Mouse (Mus musculus): ENCODE measurements around the gene Gm3409. TPM values are rescaled to one million over a fixed set of nuclear protein-coding genes. Genes with fewer than 3 reads are reported as not detected.
"Not testable (repeated sequence)": the region's sequence is repeated elsewhere in the genome, so short reads cannot be mapped to it uniquely, and the experiment has no call there.

Gm3409 gene
- polyA plus RNA-seq, 1 experiment from 2014 or later, result not detected

GRCm38 (mm10) chr5:146570179-146570578, 32.7 kb downstream of the Gm3409 start:
- 76% methylated on average over 6 of the region's 6 CpGs for WGBS
- H3K27me3 ChIP-seq (ENCODE audit: control insufficient read depth, insufficient read depth, low read length); H3K36me3 ChIP-seq (ENCODE audit: control insufficient read depth, insufficient read depth, low read length); ATAC-seq (ENCODE audit: insufficient read depth, low FRiP score); H3K9ac ChIP-seq (ENCODE audit: low read length); H3K9me3 ChIP-seq (replicated peaks; ENCODE audit: control insufficient read depth, low read length); H3K27ac ChIP-seq (ENCODE audit: low read length); H3K4me3 ChIP-seq (replicated peaks; ENCODE audit: low read length); H3K4me2 ChIP-seq (ENCODE audit: low read depth, low read length); H3K4me1 ChIP-seq (ENCODE audit: control insufficient read depth, insufficient read depth, low read length): not testable (repeated sequence)

DNA sequence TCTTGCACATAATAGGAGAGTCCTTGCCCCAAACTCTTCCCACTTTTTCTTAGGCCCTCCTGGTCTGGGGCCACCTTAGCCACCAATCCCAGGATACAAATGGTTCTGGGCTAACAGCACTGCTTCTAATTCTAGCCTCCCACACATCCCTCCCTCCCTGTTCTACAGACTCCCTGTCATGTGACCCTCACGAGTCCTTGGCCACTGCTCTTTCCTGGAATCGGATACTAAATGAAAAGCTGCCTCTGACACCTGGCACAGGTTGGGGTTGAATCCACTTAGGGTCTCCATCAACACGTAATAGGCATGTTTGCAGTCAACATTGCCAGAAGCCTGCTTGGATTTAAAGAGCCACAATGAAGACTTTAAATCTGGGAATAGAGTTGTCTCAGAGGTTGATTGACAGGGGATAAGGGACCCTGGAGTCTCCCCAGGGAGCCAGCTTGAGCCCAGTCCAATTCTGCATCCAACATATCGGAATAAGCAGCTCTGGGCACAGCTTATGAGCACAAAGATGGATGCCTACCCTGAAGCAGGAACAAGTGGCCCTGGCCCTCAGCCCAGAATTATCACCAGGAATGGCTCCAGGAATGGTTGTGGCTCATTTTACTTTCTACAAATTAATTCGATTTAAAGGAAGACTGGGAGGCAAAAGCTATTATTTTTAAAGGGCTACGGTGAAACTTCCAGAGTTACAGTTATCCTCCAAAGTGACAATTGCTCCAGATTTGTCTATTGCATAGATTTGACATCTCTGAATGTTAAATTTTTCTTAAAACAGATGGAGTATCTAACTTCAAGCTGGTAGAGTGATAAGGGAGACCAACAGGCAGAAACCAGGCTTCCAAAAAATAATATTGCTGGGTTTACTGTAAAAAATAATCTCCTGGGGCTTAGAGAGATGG, 34.6 kb downstream of the Gm3409 start:
- H3K4me2 ChIP-seq (ENCODE audit: low read depth, low read length); H3K4me3 ChIP-seq (replicated peaks; ENCODE audit: low read length); ATAC-seq (ENCODE audit: insufficient read depth, low FRiP score); H3K9ac ChIP-seq (ENCODE audit: low read length); H3K4me1 ChIP-seq (ENCODE audit: control insufficient read depth, insufficient read depth, low read length); H3K36me3 ChIP-seq (ENCODE audit: control insufficient read depth, insufficient read depth, low read length); H3K9me3 ChIP-seq (replicated peaks; ENCODE audit: control insufficient read depth, low read length); H3K27me3 ChIP-seq (ENCODE audit: control insufficient read depth, insufficient read depth, low read length); H3K27ac ChIP-seq (ENCODE audit: low read length): not testable (repeated sequence)
- 61% methylated on average over 6 of the region's 6 CpGs for WGBS

DNA sequence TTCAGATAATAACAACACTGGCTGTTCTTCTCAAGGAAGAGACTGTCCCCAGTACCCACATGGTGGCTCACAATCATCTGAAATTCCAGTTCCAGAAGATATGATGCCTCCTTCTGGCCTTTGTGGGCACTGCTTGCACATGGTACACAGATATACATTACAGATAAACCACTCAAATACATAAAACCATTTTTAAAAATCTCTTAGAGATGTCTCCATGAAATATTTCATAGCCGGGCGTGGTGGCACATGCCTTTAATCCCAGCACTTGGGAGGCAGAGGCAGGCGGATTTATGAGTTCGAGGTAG, 35.2 kb downstream of the Gm3409 start:
- H3K27me3 ChIP-seq (ENCODE audit: control insufficient read depth, insufficient read depth, low read length); H3K4me1 ChIP-seq (ENCODE audit: control insufficient read depth, insufficient read depth, low read length); H3K9me3 ChIP-seq (replicated peaks; ENCODE audit: control insufficient read depth, low read length); H3K4me2 ChIP-seq (ENCODE audit: low read depth, low read length); H3K27ac ChIP-seq (ENCODE audit: low read length); H3K4me3 ChIP-seq (replicated peaks; ENCODE audit: low read length); H3K9ac ChIP-seq (ENCODE audit: low read length); H3K36me3 ChIP-seq (ENCODE audit: control insufficient read depth, insufficient read depth, low read length); ATAC-seq (ENCODE audit: insufficient read depth, low FRiP score): not testable (repeated sequence)
- 87% methylated on average over 4 of the region's 4 CpGs for WGBS

DNA sequence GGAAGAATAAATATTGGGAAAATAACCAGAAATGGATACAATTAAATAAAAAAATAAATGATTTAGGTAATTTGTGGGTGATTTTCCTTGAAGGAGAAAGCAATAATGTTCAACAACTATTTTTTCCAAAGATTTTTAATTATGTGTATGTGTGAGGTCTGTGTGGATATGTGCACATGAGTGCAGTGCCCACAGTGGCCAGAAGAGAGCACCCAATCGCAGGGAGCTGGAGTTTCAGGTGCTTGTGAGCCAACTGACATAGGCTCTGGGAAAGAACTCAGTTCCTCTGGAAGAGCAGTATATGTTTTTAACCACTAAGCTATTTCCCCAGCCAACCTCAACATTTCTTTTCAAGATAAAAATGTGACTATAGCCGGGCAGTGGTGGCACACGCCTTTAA, 39.2 kb downstream of the Gm3409 start:
- H3K4me1 ChIP-seq (ENCODE audit: control insufficient read depth, insufficient read depth, low read length), result no peaks in the 10 kb centered on the region
- H3K9ac ChIP-seq (ENCODE audit: low read length), result no peak overlapping the region
- no peaks in the 10 kb centered on the region for H3K9me3 ChIP-seq (replicated peaks; ENCODE audit: control insufficient read depth, low read length)
- no peak for ATAC-seq (ENCODE audit: insufficient read depth, low FRiP score)
- 91% methylated on average over 3 of the region's 3 CpGs for WGBS
- no peaks in the 10 kb centered on the region for H3K27me3 ChIP-seq (ENCODE audit: control insufficient read depth, insufficient read depth, low read length)
- no peak overlapping the region for H3K27ac ChIP-seq (ENCODE audit: low read length)
- H3K4me3 ChIP-seq (replicated peaks; ENCODE audit: low read length), result no peak overlapping the region
- no peak overlapping the region for H3K4me2 ChIP-seq (ENCODE audit: low read depth, low read length)
- H3K36me3 ChIP-seq (ENCODE audit: control insufficient read depth, insufficient read depth, low read length), result no peaks in the 10 kb centered on the region

DNA sequence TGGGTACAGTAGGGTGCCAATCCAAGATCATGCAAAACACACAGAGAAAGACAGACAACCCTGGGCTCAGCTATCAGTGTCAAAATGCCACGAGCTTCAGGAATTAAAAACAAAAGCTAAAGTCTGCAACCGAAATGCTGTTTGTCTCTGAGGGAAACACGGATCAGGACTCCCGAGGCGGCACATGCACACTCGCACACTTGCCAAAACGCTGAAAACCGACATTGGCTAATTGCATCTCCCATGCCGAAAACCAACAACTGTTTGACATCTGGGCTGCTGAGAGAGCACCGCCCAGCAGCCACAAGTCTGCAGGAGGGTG, 46.7 kb downstream of the Gm3409 start:
- Histone ChIP-seq H3K9ac (ENCODE audit: low read length) (no peak overlapping the region), H3K4me3 (replicated peaks; ENCODE audit: low read length) (peak overlapping the region; percentile 48), H3K27ac (ENCODE audit: low read length) (no peak overlapping the region), H3K27me3 (ENCODE audit: control insufficient read depth, insufficient read depth, low read length) (peaks cover 39% of the 10 kb centered on the region), H3K9me3 (replicated peaks; ENCODE audit: control insufficient read depth, low read length) (no peaks in the 10 kb centered on the region), H3K36me3 (ENCODE audit: control insufficient read depth, insufficient read depth, low read length) (no peaks in the 10 kb centered on the region), H3K4me1 (ENCODE audit: control insufficient read depth, insufficient read depth, low read length) (peaks cover 9% of the 10 kb centered on the region; the same call in 1 of the 2 replicates), H3K4me2 (ENCODE audit: low read depth, low read length) (peak overlapping the region; percentile 79)
- no peak for ATAC-seq (ENCODE audit: insufficient read depth, low FRiP score)
- WGBS, result 6% methylated on average over 10 of the region's 10 CpGs

DNA sequence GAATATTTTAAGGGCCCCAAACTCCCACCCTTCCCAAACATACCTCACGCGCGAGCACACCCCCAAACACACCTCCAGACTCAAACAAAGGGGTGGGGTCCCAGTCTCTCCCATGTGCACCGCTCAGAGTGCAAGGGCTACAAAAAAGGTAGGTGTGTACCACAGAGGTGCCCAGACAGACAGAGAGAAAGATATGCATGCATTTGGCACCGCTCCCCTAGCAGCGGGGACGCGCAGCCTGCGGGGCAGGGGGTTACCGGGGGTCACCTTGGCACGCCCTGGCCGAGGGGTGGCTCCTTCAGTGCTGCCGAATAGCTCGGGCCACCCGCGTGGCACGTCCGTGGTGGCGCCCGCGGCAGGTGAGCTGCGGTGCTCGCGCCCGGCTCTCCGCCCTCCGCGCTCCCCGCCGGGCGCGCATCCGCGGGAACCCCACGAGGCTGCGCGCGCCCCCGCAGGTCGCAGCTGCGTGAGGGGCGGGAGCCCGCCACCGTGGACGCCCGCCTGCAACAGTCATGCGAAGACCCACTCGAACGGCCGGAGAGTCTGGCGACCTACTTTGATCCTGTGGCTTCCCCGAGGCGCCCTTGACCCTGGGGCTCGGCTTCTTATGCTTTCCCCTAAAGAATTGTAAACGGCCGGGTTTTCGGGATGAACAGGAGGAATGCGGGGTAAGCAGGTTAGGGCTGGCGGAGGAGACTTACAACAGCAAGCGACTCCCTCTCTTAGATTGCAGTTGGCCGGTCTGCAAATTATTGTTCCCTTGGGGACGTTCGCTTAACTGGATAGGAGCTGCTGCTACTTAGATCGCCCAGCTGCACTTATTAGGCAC, 47.2 kb downstream of the Gm3409 start, which contains the start of gene Gpr12:
Gene Gpr12, minus strand, starts transcription at position 762 of the 829 bp plus-strand sequence.
- 0 out of 2 replicates have a peak within 1 kb of the TSS, but pooled peaks have one; percentile 29 for H3K9ac ChIP-seq (ENCODE audit: low read length)
- H3K27me3 ChIP-seq (ENCODE audit: control insufficient read depth, insufficient read depth, low read length), result peaks cover 39% of the 10 kb centered on the region
- under 1% methylated on average over 64 of the region's 64 CpGs for WGBS
- ATAC-seq (ENCODE audit: insufficient read depth, low FRiP score), result 0 out of 2 replicates have a peak, but pooled peaks have one; percentile 25
- H3K36me3 ChIP-seq (ENCODE audit: control insufficient read depth, insufficient read depth, low read length), result no peaks in the 10 kb centered on the region
- H3K4me1 ChIP-seq (ENCODE audit: control insufficient read depth, insufficient read depth, low read length), result peaks cover 9% of the 10 kb centered on the region; the same call in 1 of the 2 replicates
- peak within 1 kb of the TSS; percentile 79 for H3K4me2 ChIP-seq (ENCODE audit: low read depth, low read length)
- no peaks in the 10 kb centered on the region for H3K9me3 ChIP-seq (replicated peaks; ENCODE audit: control insufficient read depth, low read length)
- H3K4me3 ChIP-seq (replicated peaks; ENCODE audit: low read length), result peak within 1 kb of the TSS; percentile 48
- no peak within 1 kb of the TSS for H3K27ac ChIP-seq (ENCODE audit: low read length)

DNA sequence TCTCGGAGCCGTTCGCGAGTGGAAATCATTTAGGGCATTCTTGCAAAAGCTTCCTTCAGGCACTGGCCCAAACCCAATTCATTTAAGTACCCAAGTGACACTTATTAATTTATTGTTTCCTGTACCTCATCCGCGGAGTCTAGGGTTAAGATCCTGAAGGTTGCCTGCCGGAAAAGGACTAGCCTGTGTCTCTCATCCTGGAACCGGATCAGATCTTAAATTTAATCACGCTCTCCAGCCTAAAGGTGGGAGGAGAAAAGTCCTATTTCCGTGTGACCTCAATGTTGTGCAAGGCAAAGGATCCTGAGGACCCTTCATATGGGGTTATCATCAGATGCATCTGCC, 47.8 kb downstream of the Gm3409 start:
- Histone ChIP-seq H3K27ac (ENCODE audit: low read length) (no peak overlapping the region), H3K36me3 (ENCODE audit: control insufficient read depth, insufficient read depth, low read length) (no peaks in the 10 kb centered on the region), H3K4me2 (ENCODE audit: low read depth, low read length) (peak overlapping the region; percentile 79), H3K9ac (ENCODE audit: low read length) (no peak overlapping the region), H3K9me3 (replicated peaks; ENCODE audit: control insufficient read depth, low read length) (no peaks in the 10 kb centered on the region), H3K4me1 (ENCODE audit: control insufficient read depth, insufficient read depth, low read length) (peaks cover 9% of the 10 kb centered on the region; the same call in 1 of the 2 replicates), H3K27me3 (ENCODE audit: control insufficient read depth, insufficient read depth, low read length) (peaks cover 39% of the 10 kb centered on the region), H3K4me3 (replicated peaks; ENCODE audit: low read length) (peak overlapping the region; percentile 48)
- no peak for ATAC-seq (ENCODE audit: insufficient read depth, low FRiP score)
- WGBS, result 6% methylated on average over 10 of the region's 10 CpGs

DNA sequence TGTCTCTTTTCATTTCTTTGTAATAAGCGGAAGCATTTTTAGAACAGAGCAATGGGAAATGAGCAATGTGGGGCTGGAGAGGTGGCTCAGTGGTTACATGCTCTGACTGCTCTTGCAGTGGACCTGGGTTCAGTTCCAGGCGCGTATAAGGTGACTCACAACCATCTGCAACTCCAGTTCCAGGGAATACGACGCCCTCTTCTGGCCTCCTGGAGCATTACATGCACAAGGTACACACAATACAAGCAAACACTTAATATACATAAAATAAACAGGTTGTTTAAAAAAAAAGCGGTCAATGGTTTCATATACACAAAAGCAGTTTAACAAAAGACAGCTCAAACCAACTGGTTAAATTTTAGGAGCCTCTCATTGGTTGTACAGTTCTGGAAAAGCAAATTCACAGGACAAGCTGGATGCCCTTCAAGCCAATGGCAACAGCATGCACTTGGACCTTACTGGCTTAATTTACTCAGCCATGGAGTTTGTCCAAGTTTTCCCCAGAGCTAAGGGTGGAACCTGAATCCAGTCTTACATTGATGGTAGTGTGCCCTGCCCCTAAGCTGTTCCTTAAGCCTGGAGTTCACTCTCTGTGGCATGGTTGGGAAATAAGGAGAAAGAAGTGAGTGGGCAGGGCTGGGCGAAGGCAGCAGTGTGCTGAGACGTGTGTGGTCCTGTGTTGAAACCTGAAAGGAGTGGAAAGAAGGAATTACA, 49.1 kb downstream of the Gm3409 start:
- H3K27me3 ChIP-seq (ENCODE audit: control insufficient read depth, insufficient read depth, low read length), result peaks cover 39% of the 10 kb centered on the region
- H3K4me2 ChIP-seq (ENCODE audit: low read depth, low read length), result no peak overlapping the region
- H3K9me3 ChIP-seq (replicated peaks; ENCODE audit: control insufficient read depth, low read length), result no peaks in the 10 kb centered on the region
- no peaks in the 10 kb centered on the region for H3K36me3 ChIP-seq (ENCODE audit: control insufficient read depth, insufficient read depth, low read length)
- H3K27ac ChIP-seq (ENCODE audit: low read length), result no peak overlapping the region
- H3K4me3 ChIP-seq (replicated peaks; ENCODE audit: low read length), result no peak overlapping the region
- 67% methylated on average over 8 of the region's 8 CpGs for WGBS
- no peak overlapping the region for H3K9ac ChIP-seq (ENCODE audit: low read length)
- H3K4me1 ChIP-seq (ENCODE audit: control insufficient read depth, insufficient read depth, low read length), result peaks cover 9% of the 10 kb centered on the region; the same call in 1 of the 2 replicates
- no peak for ATAC-seq (ENCODE audit: insufficient read depth, low FRiP score)
